Mouse (Mus musculus) spleen, adult 2 months (tissue): ENCODE results near the gene Oard1. TPM values are rescaled to one million over a fixed set of nuclear protein-coding genes. Genes with fewer than 3 reads are reported as not detected.
A peak's percentile ranks its signal among the peaks of the same experiment; 100 is the strongest.

Experiments used
- DNase-seq, 2 experiments: peaks; one replicate each; pipeline versions ENCODE4 v3.0.0 to v3.0.0-alpha.2; 2012 to 2021; ENCODE audit warnings: low spot score in 2 of 2, low read depth in 1 of 2
- H3K27ac ChIP-seq: fragments of 200-500 bp; 2 replicates; pipeline ENCODE4 v1.5.1; 2012; ENCODE audit warnings: low read length, inconsistent platforms; ENCODE audit not compliant: insufficient read depth
- H3K27me3 ChIP-seq: fragments of 200-500 bp; 2 replicates; pipeline ENCODE4 v1.6.1; 2012; ENCODE audit warnings: mild to moderate bottlenecking, moderate library complexity, low read length, inconsistent platforms; ENCODE audit not compliant: control insufficient read depth, insufficient read depth
- H3K36me3 ChIP-seq: fragments of 200-500 bp; 2 replicates; pipeline ENCODE4 v1.6.1; 2012; ENCODE audit warnings: mild to moderate bottlenecking, low read length, inconsistent platforms; ENCODE audit not compliant: control insufficient read depth, insufficient read depth
- H3K4me1 ChIP-seq: fragments of 200-500 bp; 2 replicates; pipeline ENCODE4 v1.6.1; 2011; ENCODE audit warnings: inconsistent platforms; ENCODE audit not compliant: control insufficient read depth, insufficient read depth, insufficient read length
- H3K4me3 ChIP-seq: fragments of 200-500 bp; 2 replicates; pipeline ENCODE4 v1.5.1; 2011; ENCODE audit warnings: mild to moderate bottlenecking, inconsistent platforms; ENCODE audit not compliant: insufficient read depth, insufficient read length; ENCODE audit errors: extremely low read depth
- CTCF ChIP-seq: fragments of 200-500 bp; IDR thresholded peaks from 2 replicates; pipeline ENCODE4 v1.5.1; 2011; ENCODE audit warnings: mild to moderate bottlenecking, inconsistent platforms; ENCODE audit not compliant: insufficient read depth, insufficient read length, insufficient replicate concordance; ENCODE audit errors: extremely low read depth
- POLR2A ChIP-seq: fragments of 200-500 bp; IDR thresholded peaks from 2 replicates; pipeline ENCODE4 v1.6.1; 2011; ENCODE audit warnings: low read depth, low read length, inconsistent platforms
- WGBS: fragments of 180-500 bp; shearing (Covaris S2); methylation state at CpG from one replicate; pipeline ENCODE4 v1.1.7; 2018; 5-methylcytosine and 5-hydroxymethylcytosine counted together
- polyA plus RNA-seq: library from polyadenylated mRNA; depleted of rRNA; stranded (reverse); fragments of >200 nt; gene quantifications from 2 replicates; pipeline ENCODE4 v1.2.3, GENCODE M21; 2012; rRNA removed

The Oard1 gene
- polyA plus RNA-seq, 1 experiment = 7.7 TPM

DNA sequence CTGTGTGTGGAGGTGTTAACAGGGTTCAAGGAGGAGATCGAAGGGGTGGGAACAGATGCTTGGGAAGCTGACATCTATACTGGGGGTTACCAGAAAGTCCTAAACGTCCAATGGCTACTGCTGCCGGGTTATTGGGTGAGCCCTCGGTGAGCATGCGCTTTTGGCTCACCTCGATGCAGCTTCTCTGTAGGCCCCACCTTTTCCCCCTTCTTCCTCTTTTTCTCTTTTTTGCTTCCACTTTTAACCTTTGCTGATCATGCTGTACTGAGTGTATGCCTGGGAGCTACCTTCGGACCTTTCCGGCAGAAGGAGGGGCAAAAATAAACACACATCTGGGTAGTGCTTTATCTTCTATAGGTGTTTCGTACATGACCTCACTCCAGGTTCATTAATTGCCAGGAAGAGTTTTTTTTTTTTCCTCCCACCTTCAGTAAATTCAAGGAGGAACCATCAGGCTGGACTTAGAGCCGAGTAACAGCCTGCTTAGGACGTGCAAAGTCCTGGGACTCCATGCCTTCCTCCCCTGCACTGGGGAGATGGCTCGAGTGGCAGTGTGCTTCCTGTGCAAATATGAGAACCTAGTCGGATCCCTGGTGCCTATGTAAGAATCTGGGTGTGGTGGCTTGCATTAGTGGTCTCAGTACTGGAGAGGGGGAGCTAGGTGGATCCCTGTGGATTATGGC is 48.3 kb downstream of the Oard1 start:
- Histone ChIP-seq H3K4me3 (no peak overlapping the region), H3K4me1 (peaks cover 12% of the 10 kb centered on the region; the same call in 1 of the 2 replicates), H3K27ac (peak overlapping the region; percentile 9), H3K36me3 (no peaks in the 10 kb centered on the region), H3K27me3 (no peaks in the 10 kb centered on the region)
- WGBS = 26% methylated on average over 13 of the region's 13 CpGs
- no peak for TF ChIP-seq POLR2A
- no peak for TF ChIP-seq CTCF
- peak in 1 of 2 experiments; percentile 15 for DNase-seq

DNA sequence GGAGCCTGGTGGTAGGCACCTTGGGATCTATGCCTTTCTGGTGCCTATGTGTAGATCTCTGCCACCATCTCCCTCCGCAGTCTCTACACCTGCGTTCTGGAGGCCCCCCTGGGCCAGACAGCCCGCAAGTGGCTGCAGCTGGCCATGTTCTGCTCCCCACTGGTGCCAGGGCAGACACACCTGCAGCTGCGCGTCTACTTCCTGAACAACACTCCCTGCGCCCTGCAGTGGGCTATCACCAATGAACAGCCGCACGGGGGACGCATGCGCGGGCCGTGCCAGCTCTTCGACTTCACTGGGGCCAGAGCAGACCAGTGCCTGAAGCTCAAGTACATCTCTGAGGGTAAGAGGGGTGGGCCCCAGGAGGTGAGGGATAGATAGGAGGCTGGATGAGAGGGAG is 52.3 kb downstream of the Oard1 start:
- WGBS = 34% methylated on average over 13 of the region's 13 CpGs
- Histone ChIP-seq H3K36me3 (no peaks in the 10 kb centered on the region), H3K27me3 (no peaks in the 10 kb centered on the region), H3K4me3 (peak overlapping the region; percentile 52), H3K4me1 (peaks cover 12% of the 10 kb centered on the region; the same call in 1 of the 2 replicates), H3K27ac (peak overlapping the region; percentile 45; the same call in 1 of the 2 replicates)
- DNase-seq = peak; percentile 14 to 54
- no peak for TF ChIP-seq CTCF
- no peak for TF ChIP-seq POLR2A

DNA sequence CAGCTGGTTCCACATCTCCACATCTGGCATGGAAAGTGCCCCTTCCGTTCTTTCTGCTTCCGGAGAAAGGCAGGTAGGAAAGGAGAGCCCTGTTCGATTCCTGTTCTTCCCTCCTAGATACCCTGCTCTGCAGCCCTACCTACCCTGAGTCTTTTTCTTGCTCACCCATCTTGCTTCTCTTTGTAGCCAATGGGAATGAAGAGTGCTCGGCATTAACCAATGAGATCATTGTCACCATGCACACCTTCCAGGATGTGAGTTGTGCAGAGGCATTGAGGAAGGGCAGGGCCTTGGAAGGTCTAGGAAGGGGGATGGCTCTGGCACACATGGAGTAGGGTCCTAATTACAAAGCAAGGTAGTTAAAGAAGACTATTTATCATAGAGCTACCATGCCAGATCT is 53.6 kb downstream of the Oard1 start:
- DNase-seq = no peak
- H3K27ac ChIP-seq = no peak overlapping the region
- H3K4me1 ChIP-seq = peaks cover 8% of the 10 kb centered on the region; the same call in 1 of the 2 replicates
- WGBS = 94% methylated on average over 4 of the region's 4 CpGs
- TF ChIP-seq POLR2A = no peak
- no peak for TF ChIP-seq CTCF
- no peak overlapping the region for H3K4me3 ChIP-seq
- H3K36me3 ChIP-seq = no peaks in the 10 kb centered on the region
- no peaks in the 10 kb centered on the region for H3K27me3 ChIP-seq

Other genes starting within 250 kb of the Oard1 start
- 1.5 and 2.8 TPM in 2 replicates for gene A530064D06Rik, start 242.7 kb upstream of the Oard1 start, polyA plus RNA-seq
- 0.68 and 0.77 TPM in 2 replicates for gene Trem1, start 177.2 kb upstream of the Oard1 start, polyA plus RNA-seq
- 1.8 and 2.2 TPM in 2 replicates for gene Trem3, start 162.2 kb upstream of the Oard1 start, polyA plus RNA-seq
- gene Treml4, start 145.7 kb upstream of the Oard1 start, polyA plus RNA-seq = 50.3 and 50.6 TPM in 2 replicates
- 56.4 and 66.7 TPM in 2 replicates for gene Treml2, start 110.5 kb upstream of the Oard1 start, polyA plus RNA-seq
- 9.1 and 11.5 TPM in 2 replicates for gene B430306N03Rik, start 93.9 kb upstream of the Oard1 start, polyA plus RNA-seq
- gene Trem2, start 63.6 kb upstream of the Oard1 start, polyA plus RNA-seq = 1.0 and 2.5 TPM in 2 replicates
- gene Treml1, start 50.1 kb upstream of the Oard1 start, polyA plus RNA-seq = 38.3 and 39.8 TPM in 2 replicates
- 80.3 and 93.1 TPM in 2 replicates for gene Nfya, start 108 bp upstream of the Oard1 start, polyA plus RNA-seq
- 0.29 and 0.42 TPM in 2 replicates for gene Apobec2, start 22.9 kb downstream of the Oard1 start, polyA plus RNA-seq
- 107 and 121 TPM in 2 replicates for gene Tspo2, start 41.5 kb downstream of the Oard1 start, polyA plus RNA-seq
- gene Unc5cl, start 44.9 kb downstream of the Oard1 start, polyA plus RNA-seq = 8.5 and 10.6 TPM in 2 replicates